Mouse (Mus musculus): ENCODE measurements at regions not wholly inside any gene's neighbourhood (a gene's known extent, or its start where the extent isn't known, plus 50 kb on each side); places are given as distances from the start of the nearest gene placed in this dataset.

GRCm38 (mm10) chr17:9282333-9283176, 139.3 kb upstream of the Gm17728 start:
- Histone ChIP-seq H3K4me1 (replicated peaks; ENCODE audit: low read depth, low read length) (no peaks in the 10 kb centered on the region), H3K4me3 (replicated peaks; ENCODE audit: low read length) (no peak overlapping the region)
- TF ChIP-seq NANOG (IDR thresholded peaks at IDR 0.05; ENCODE audit: borderline replicate concordance, low read length), result no peak
- TF ChIP-seq CTCF (conservative IDR thresholded peaks at IDR 0.05; ENCODE audit: low read length), result no peak
- no peak for TF ChIP-seq POU5F1 (IDR thresholded peaks at IDR 0.05; ENCODE audit: borderline replicate concordance, low read length)

GRCm38 (mm10) chr17:9286431-9286830, 135.4 kb upstream of the Gm17728 start:
- no peaks in the 10 kb centered on the region for H3K27me3 ChIP-seq (ENCODE audit: insufficient read depth, low read length)
- peaks cover 15% of the 10 kb centered on the region for H3K9me3 ChIP-seq (ENCODE audit: low read length)
- no peaks in the 10 kb centered on the region for H3K36me3 ChIP-seq (ENCODE audit: insufficient read depth, low read length)
- TF ChIP-seq CTCF (conservative IDR thresholded peaks at IDR 0.05; ENCODE audit: low read length) (peak; percentile 34), POU5F1 (IDR thresholded peaks at IDR 0.05; ENCODE audit: borderline replicate concordance, low read length) (no peak)
- no peaks in the 10 kb centered on the region for H3K4me1 ChIP-seq (replicated peaks; ENCODE audit: low read depth, low read length)
- no peak overlapping the region for H3K4me3 ChIP-seq (replicated peaks; ENCODE audit: low read length)

More at GRCm38 (mm10) chr17:9282333-9283176, 139.3 kb upstream of the Gm17728 start:
- no peaks in the 10 kb centered on the region for H3K36me3 ChIP-seq (ENCODE audit: insufficient read depth, low read length)
- no peaks in the 10 kb centered on the region for H3K27me3 ChIP-seq (ENCODE audit: insufficient read depth, low read length)
- peaks cover 5% of the 10 kb centered on the region for H3K9me3 ChIP-seq (ENCODE audit: low read length)

GRCm38 (mm10) chr17:9286834-9287233, 135.0 kb upstream of the Gm17728 start:
- H3K4me3 ChIP-seq (replicated peaks; ENCODE audit: low read length), result no peak overlapping the region
- TF ChIP-seq POU5F1 (IDR thresholded peaks at IDR 0.05; ENCODE audit: borderline replicate concordance, low read length), result no peak
- TF ChIP-seq CTCF (conservative IDR thresholded peaks at IDR 0.05; ENCODE audit: low read length), result peak; percentile 26
- no peak for TF ChIP-seq NANOG (IDR thresholded peaks at IDR 0.05; ENCODE audit: borderline replicate concordance, low read length)
- peaks cover 15% of the 10 kb centered on the region for H3K9me3 ChIP-seq (ENCODE audit: low read length)
- no peaks in the 10 kb centered on the region for H3K27me3 ChIP-seq (ENCODE audit: insufficient read depth, low read length)
- no peaks in the 10 kb centered on the region for H3K36me3 ChIP-seq (ENCODE audit: insufficient read depth, low read length)
- no peaks in the 10 kb centered on the region for H3K4me1 ChIP-seq (replicated peaks; ENCODE audit: low read depth, low read length)

GRCm38 (mm10) chr17:9287682-9288081, 134.2 kb upstream of the Gm17728 start:
- no peaks in the 10 kb centered on the region for H3K36me3 ChIP-seq (ENCODE audit: insufficient read depth, low read length)
- TF ChIP-seq POU5F1 (IDR thresholded peaks at IDR 0.05; ENCODE audit: borderline replicate concordance, low read length) (no peak), CTCF (conservative IDR thresholded peaks at IDR 0.05; ENCODE audit: low read length) (no peak), NANOG (IDR thresholded peaks at IDR 0.05; ENCODE audit: borderline replicate concordance, low read length) (no peak)
- H3K9me3 ChIP-seq (ENCODE audit: low read length), result peaks cover 15% of the 10 kb centered on the region
- H3K4me1 ChIP-seq (replicated peaks; ENCODE audit: low read depth, low read length), result no peaks in the 10 kb centered on the region
- H3K27me3 ChIP-seq (ENCODE audit: insufficient read depth, low read length), result no peaks in the 10 kb centered on the region
- no peak overlapping the region for H3K4me3 ChIP-seq (replicated peaks; ENCODE audit: low read length)

GRCm38 (mm10) chr17:9291601-9292000, 130.3 kb upstream of the Gm17728 start:
- Histone ChIP-seq H3K4me3 (replicated peaks; ENCODE audit: low read length) (no peak overlapping the region), H3K27me3 (ENCODE audit: insufficient read depth, low read length) (no peaks in the 10 kb centered on the region), H3K9me3 (ENCODE audit: low read length) (peaks cover 19% of the 10 kb centered on the region), H3K36me3 (ENCODE audit: insufficient read depth, low read length) (no peaks in the 10 kb centered on the region), H3K4me1 (replicated peaks; ENCODE audit: low read depth, low read length) (no peaks in the 10 kb centered on the region)
- no peak for TF ChIP-seq NANOG (IDR thresholded peaks at IDR 0.05; ENCODE audit: borderline replicate concordance, low read length)
- no peak for TF ChIP-seq POU5F1 (IDR thresholded peaks at IDR 0.05; ENCODE audit: borderline replicate concordance, low read length)

- Histone ChIP-seq H3K4me3 (replicated peaks; ENCODE audit: low read length) (no peak overlapping the region), H3K36me3 (ENCODE audit: insufficient read depth, low read length) (no peaks in the 10 kb centered on the region), H3K4me1 (replicated peaks; ENCODE audit: low read depth, low read length) (no peaks in the 10 kb centered on the region), H3K9me3 (ENCODE audit: low read length) (peaks cover 17% of the 10 kb centered on the region), H3K27me3 (ENCODE audit: insufficient read depth, low read length) (no peaks in the 10 kb centered on the region)
- TF ChIP-seq POU5F1 (IDR thresholded peaks at IDR 0.05; ENCODE audit: borderline replicate concordance, low read length) (no peak), NANOG (IDR thresholded peaks at IDR 0.05; ENCODE audit: borderline replicate concordance, low read length) (no peak), CTCF (conservative IDR thresholded peaks at IDR 0.05; ENCODE audit: low read length) (no peak)
Observed at GRCm38 (mm10) chr17:9292296-9292695, 129.6 kb upstream of the Gm17728 start.

GRCm38 (mm10) chr17:9296371-9296770, 125.5 kb upstream of the Gm17728 start:
- 0 out of 2 replicates have a peak, but pooled peaks cover 5% of the 10 kb centered on the region for H3K9me3 ChIP-seq (ENCODE audit: low read length)
- no peaks in the 10 kb centered on the region for H3K4me1 ChIP-seq (replicated peaks; ENCODE audit: low read depth, low read length)
- no peak overlapping the region for H3K4me3 ChIP-seq (replicated peaks; ENCODE audit: low read length)
- H3K27me3 ChIP-seq (ENCODE audit: insufficient read depth, low read length), result no peaks in the 10 kb centered on the region
- no peak for TF ChIP-seq POU5F1 (IDR thresholded peaks at IDR 0.05; ENCODE audit: borderline replicate concordance, low read length)
- H3K36me3 ChIP-seq (ENCODE audit: insufficient read depth, low read length), result no peaks in the 10 kb centered on the region

- H3K9me3 ChIP-seq (ENCODE audit: low read length), result 0 out of 2 replicates have a peak, but pooled peaks cover 5% of the 10 kb centered on the region
- H3K36me3 ChIP-seq (ENCODE audit: insufficient read depth, low read length), result no peaks in the 10 kb centered on the region
- no peak for TF ChIP-seq CTCF (conservative IDR thresholded peaks at IDR 0.05; ENCODE audit: low read length)
- no peak for TF ChIP-seq NANOG (IDR thresholded peaks at IDR 0.05; ENCODE audit: borderline replicate concordance, low read length)
- no peak for TF ChIP-seq POU5F1 (IDR thresholded peaks at IDR 0.05; ENCODE audit: borderline replicate concordance, low read length)
- no peaks in the 10 kb centered on the region for H3K27me3 ChIP-seq (ENCODE audit: insufficient read depth, low read length)
- no peaks in the 10 kb centered on the region for H3K4me1 ChIP-seq (replicated peaks; ENCODE audit: low read depth, low read length)
- H3K4me3 ChIP-seq (replicated peaks; ENCODE audit: low read length), result no peak overlapping the region
Observed at GRCm38 (mm10) chr17:9298231-9298630, 123.6 kb upstream of the Gm17728 start.

- Histone ChIP-seq H3K4me1 (replicated peaks; ENCODE audit: low read depth, low read length) (no peaks in the 10 kb centered on the region), H3K9me3 (ENCODE audit: low read length) (no peaks in the 10 kb centered on the region), H3K4me3 (replicated peaks; ENCODE audit: low read length) (no peak overlapping the region), H3K27me3 (ENCODE audit: insufficient read depth, low read length) (no peaks in the 10 kb centered on the region), H3K36me3 (ENCODE audit: insufficient read depth, low read length) (no peaks in the 10 kb centered on the region)
- TF ChIP-seq CTCF (conservative IDR thresholded peaks at IDR 0.05; ENCODE audit: low read length) (no peak), NANOG (IDR thresholded peaks at IDR 0.05; ENCODE audit: borderline replicate concordance, low read length) (no peak), POU5F1 (IDR thresholded peaks at IDR 0.05; ENCODE audit: borderline replicate concordance, low read length) (no peak)
Observed at GRCm38 (mm10) chr17:9301101-9301501, 120.8 kb upstream of the Gm17728 start.

Data from E14TG2a.4 (cell line).